Mouse (Mus musculus) cortical plate, adult 2 months (tissue): ENCODE measurements at regions not wholly inside any gene's neighbourhood (a gene's known extent, or its start where the extent isn't known, plus 50 kb on each side); places are given as distances from the start of the nearest gene placed in this dataset.

ENCODE experiments used
- CTCF ChIP-seq: fragments of 200-500 bp; IDR thresholded peaks from 2 replicates; pipeline ENCODE4 v1.5.1; 2011; ENCODE audit warnings: mild to moderate bottlenecking, control low read depth, low read length; ENCODE audit not compliant: insufficient read depth; ENCODE audit errors: extremely low read depth
- POLR2A ChIP-seq: fragments of 200-500 bp; IDR thresholded peaks from 2 replicates; pipeline ENCODE4 v1.6.1; 2011; ENCODE audit warnings: mild to moderate bottlenecking, low read length, control low read depth; ENCODE audit not compliant: insufficient read depth; ENCODE audit errors: extremely low read depth

- no peak for TF ChIP-seq POLR2A
- TF ChIP-seq CTCF: no peak
Measured at GRCm38 (mm10) chr2:124948263-124948781, 119.6 kb upstream of the Slc24a5 start.
